Mouse (Mus musculus) gastrocnemius, adult 8-10 months (tissue): ENCODE measurements around the gene Shc3. TPM values are rescaled to one million over a fixed set of nuclear protein-coding genes. Genes with fewer than 3 reads are reported as not detected.

ENCODE experiments used
- DNase-seq, 2 experiments: peaks; one replicate each; pipeline ENCODE4 v3.0.0; 2022; ENCODE audit warnings: low spot score in 2 of 2
- total RNA-seq, 4 experiments: library from RNA; stranded (reverse); gene quantifications; 2 replicates each; pipeline ENCODE4 v1.2.4; 2022

Gene Shc3
- total RNA-seq, 4 experiments from 2014 or later, result 0.75 to 1.1 (median 1.0) TPM

- DNase-seq, result no peak
Observed at GRCm38 (mm10) chr13:51381498-51381897, 187.7 kb downstream of the Shc3 start.

Other genes starting within 250 kb of the Shc3 start
- 1 to 10 TPM; 2.5 to 4.5 (median 2.7) TPM for gene S1pr3, start 160.8 kb downstream of the Shc3 start, total RNA-seq
- gene Cks2, start 75.8 kb upstream of the Shc3 start, total RNA-seq, result under 1 TPM in 3 of 4 experiments, not detected in 1; 0.39 to 0.65 (median 0.45) TPM
- 1 to 10 TPM; 7.6 to 8.9 (median 7.7) TPM for gene Secisbp2, start 82.3 kb upstream of the Shc3 start, total RNA-seq
- 100 to 1,000 TPM; 127 to 151 (median 139) TPM for gene Sema4d, start 224.3 kb upstream of the Shc3 start, total RNA-seq